Mouse (Mus musculus) forebrain, embryonic 15.5 days (tissue): ENCODE data around the gene Mest. TPM values are rescaled to one million over a fixed set of nuclear protein-coding genes. Genes with fewer than 3 reads are reported as not detected.

Experiments
- ATAC-seq: fragments of 200-750 bp; cut with Nextera tagmentation; replicated peaks from 2 replicates; pipeline ENCODE4 v1.8.0; 2017; ENCODE audit warnings: mild to moderate bottlenecking, moderate TSS enrichment, moderate library complexity
- H3K27ac ChIP-seq: fragments of 300-500 bp; sonication (generic); replicated peaks from 2 replicates; pipeline ENCODE4 v1.5.1; 2015; ENCODE audit warnings: mild to moderate bottlenecking, inconsistent platforms
- H3K27me3 ChIP-seq: fragments of 300-500 bp; sonication (generic); 2 replicates; pipeline ENCODE4 v1.6.1; 2015; ENCODE audit warnings: inconsistent platforms
- H3K36me3 ChIP-seq: fragments of 300-500 bp; sonication (generic); 2 replicates; pipeline ENCODE4 v1.6.1; 2015; ENCODE audit warnings: mild to moderate bottlenecking, inconsistent platforms
- H3K4me1 ChIP-seq: fragments of 300-500 bp; sonication (generic); 2 replicates; pipeline ENCODE4 v1.6.1; 2015; ENCODE audit warnings: inconsistent platforms
- H3K4me2 ChIP-seq: fragments of 300-500 bp; sonication (generic); replicated peaks from 2 replicates; pipeline ENCODE4 v1.6.1; 2015; ENCODE audit warnings: mild to moderate bottlenecking, inconsistent platforms
- H3K4me3 ChIP-seq: fragments of 300-500 bp; sonication (generic); 2 replicates; pipeline ENCODE4 v1.5.1; 2015; ENCODE audit warnings: mild to moderate bottlenecking, inconsistent platforms
- H3K9ac ChIP-seq: fragments of 300-500 bp; sonication (generic); replicated peaks from 2 replicates; pipeline ENCODE4 v1.6.1; 2015; ENCODE audit warnings: mild to moderate bottlenecking, inconsistent platforms
- H3K9me3 ChIP-seq: fragments of 300-500 bp; sonication (generic); 2 replicates; pipeline ENCODE4 v1.6.1; 2016; ENCODE audit warnings: inconsistent platforms
- WGBS: fragments of 180-500 bp; shearing (Covaris S2); methylation state at CpG from one replicate; pipeline ENCODE4 v1.1.7; 2015; ENCODE audit warnings: mixed read lengths; 5-methylcytosine and 5-hydroxymethylcytosine counted together
- polyA plus RNA-seq: library from polyadenylated mRNA; unstranded; fragments of >200 nt; fragmentation: Nextera tagmentation; extraction: Ambion mirVana; gene quantifications from 2 replicates; pipeline ENCODE4 v1.2.1, GENCODE M21; 2015

The Mest gene
- polyA plus RNA-seq, 1 experiment from 2014 or later = 315 TPM

GRCm38 (mm10) chr6:30734988-30735727 is 11.8 kb downstream of the Mest start:
- Histone ChIP-seq H3K27me3 (no peaks in the 10 kb centered on the region), H3K9ac (peak overlapping the region; percentile 14), H3K4me1 (peaks cover 28% of the 10 kb centered on the region), H3K9me3 (peaks cover 10% of the 10 kb centered on the region), H3K36me3 (no peaks in the 10 kb centered on the region), H3K27ac (peak overlapping the region; percentile 92), H3K4me3 (peak overlapping the region; percentile 21), H3K4me2 (peak overlapping the region; percentile 66)
- ATAC-seq = no peak
- 48% methylated on average over 22 of the region's 22 CpGs for WGBS

GRCm38 (mm10) chr6:30735728-30736371 is 12.5 kb downstream of the Mest start:
- WGBS = 45% methylated on average over 15 of the region's 15 CpGs
- Histone ChIP-seq H3K4me3 (peak overlapping the region; percentile 21; the same call in 1 of the 2 replicates), H3K27me3 (no peaks in the 10 kb centered on the region), H3K36me3 (no peaks in the 10 kb centered on the region), H3K27ac (peak overlapping the region; percentile 92), H3K9ac (peak overlapping the region; percentile 14; the same call in 1 of the 2 replicates), H3K4me2 (peak overlapping the region; percentile 66), H3K4me1 (peaks cover 32% of the 10 kb centered on the region), H3K9me3 (peaks cover 10% of the 10 kb centered on the region)
- ATAC-seq = no peak

GRCm38 (mm10) chr6:30736372-30736762 is 13.0 kb downstream of the Mest start:
- no peak; the same call in 1 of the 2 replicates for ATAC-seq
- Histone ChIP-seq H3K4me1 (peaks cover 33% of the 10 kb centered on the region), H3K36me3 (no peaks in the 10 kb centered on the region), H3K4me2 (peak overlapping the region; percentile 66), H3K9me3 (peaks cover 10% of the 10 kb centered on the region), H3K9ac (no peak overlapping the region; the same call in 1 of the 2 replicates), H3K4me3 (no peak overlapping the region), H3K27me3 (no peaks in the 10 kb centered on the region), H3K27ac (peak overlapping the region; percentile 92)
- WGBS = 51% methylated on average over 13 of the region's 13 CpGs

GRCm38 (mm10) chr6:30736864-30737547 is 13.7 kb downstream of the Mest start:
- Histone ChIP-seq H3K4me3 (peak overlapping the region; percentile 61), H3K27me3 (no peaks in the 10 kb centered on the region), H3K9ac (peak overlapping the region; percentile 80), H3K36me3 (no peaks in the 10 kb centered on the region), H3K4me1 (peaks cover 33% of the 10 kb centered on the region), H3K27ac (peak overlapping the region; percentile 92), H3K9me3 (peaks cover 10% of the 10 kb centered on the region), H3K4me2 (peak overlapping the region; percentile 66)
- 47% methylated on average over 29 of the region's 29 CpGs for WGBS
- peak; percentile 73 for ATAC-seq

- peak; percentile 81 for ATAC-seq
- 45% methylated on average over 64 of the region's 66 CpGs for WGBS
- Histone ChIP-seq H3K9ac (peak overlapping the region; percentile 80), H3K4me3 (peak overlapping the region; percentile 61), H3K36me3 (peaks cover 6% of the 10 kb centered on the region), H3K27me3 (no peaks in the 10 kb centered on the region), H3K4me2 (peak overlapping the region; percentile 66), H3K4me1 (peaks cover 33% of the 10 kb centered on the region), H3K9me3 (peaks cover 10% of the 10 kb centered on the region), H3K27ac (peak overlapping the region; percentile 92)
These were observed 14.5 kb downstream of the Mest start for GRCm38 (mm10) chr6:30737548-30738463.

GRCm38 (mm10) chr6:30738464-30739006 is 15.2 kb downstream of the Mest start:
- no peak for ATAC-seq
- 46% methylated on average over 20 of the region's 20 CpGs for WGBS

GRCm38 (mm10) chr6:30739177-30739747 is 15.9 kb downstream of the Mest start:
- peaks cover 21% of the 10 kb centered on the region for H3K36me3 ChIP-seq
- H3K4me3 ChIP-seq = peak overlapping the region; percentile 61
- 44% methylated on average over 10 of the region's 10 CpGs for WGBS
- no peak for ATAC-seq
- peak overlapping the region; percentile 66 for H3K4me2 ChIP-seq
- no peaks in the 10 kb centered on the region for H3K27me3 ChIP-seq
- H3K4me1 ChIP-seq = peaks cover 26% of the 10 kb centered on the region
- 0 out of 2 replicates have a peak overlapping the region, but pooled peaks have one; percentile 9 for H3K27ac ChIP-seq
- peaks cover 10% of the 10 kb centered on the region for H3K9me3 ChIP-seq
- peak overlapping the region; percentile 80 for H3K9ac ChIP-seq

More at GRCm38 (mm10) chr6:30738464-30739006, 15.2 kb downstream of the Mest start:
- peak overlapping the region; percentile 66 for H3K4me2 ChIP-seq
- peak overlapping the region; percentile 61 for H3K4me3 ChIP-seq
- no peaks in the 10 kb centered on the region for H3K27me3 ChIP-seq
- peaks cover 13% of the 10 kb centered on the region for H3K36me3 ChIP-seq
- H3K9ac ChIP-seq = peak overlapping the region; percentile 80
- H3K27ac ChIP-seq = peak overlapping the region; percentile 92
- peaks cover 27% of the 10 kb centered on the region for H3K4me1 ChIP-seq
- peaks cover 10% of the 10 kb centered on the region for H3K9me3 ChIP-seq

- Histone ChIP-seq H3K36me3 (peaks cover 59% of the 10 kb centered on the region), H3K27me3 (no peaks in the 10 kb centered on the region), H3K9me3 (no peaks in the 10 kb centered on the region), H3K9ac (no peak overlapping the region), H3K27ac (no peak overlapping the region), H3K4me1 (peaks cover 18% of the 10 kb centered on the region), H3K4me3 (no peak overlapping the region), H3K4me2 (no peak overlapping the region)
- WGBS = 66% methylated on average over 10 of the region's 10 CpGs
- ATAC-seq = no peak
These were observed 21.5 kb downstream of the Mest start for GRCm38 (mm10) chr6:30744846-30745245.

- Histone ChIP-seq H3K36me3 (peaks cover 63% of the 10 kb centered on the region), H3K27me3 (no peaks in the 10 kb centered on the region), H3K9me3 (no peaks in the 10 kb centered on the region), H3K9ac (no peak overlapping the region), H3K27ac (no peak overlapping the region), H3K4me2 (no peak overlapping the region), H3K4me1 (peaks cover 12% of the 10 kb centered on the region), H3K4me3 (no peak overlapping the region)
- ATAC-seq = no peak
- 55% methylated on average over 7 of the region's 7 CpGs for WGBS
These were observed 22.2 kb downstream of the Mest start for GRCm38 (mm10) chr6:30745591-30745990.

- H3K4me3 ChIP-seq = no peak overlapping the region
These were observed 24.4 kb downstream of the Mest start for GRCm38 (mm10) chr6:30747631-30748357.

More at GRCm38 (mm10) chr6:30747631-30748357, 24.4 kb downstream of the Mest start:
- no peaks in the 10 kb centered on the region for H3K9me3 ChIP-seq
- ATAC-seq = no peak
- H3K9ac ChIP-seq = no peak overlapping the region
- 55% methylated on average over 7 of the region's 7 CpGs for WGBS
- H3K4me1 ChIP-seq = peaks cover 9% of the 10 kb centered on the region
- H3K27ac ChIP-seq = peak overlapping the region; percentile 50
- no peaks in the 10 kb centered on the region for H3K27me3 ChIP-seq
- H3K4me2 ChIP-seq = no peak overlapping the region
- H3K36me3 ChIP-seq = peaks cover 60% of the 10 kb centered on the region
